Mouse (Mus musculus) limb, embryonic 11.5 days (tissue): Measurements from ENCODE around the gene Clca4b. TPM values are rescaled to one million over a fixed set of nuclear protein-coding genes. Genes with fewer than 3 reads are reported as not detected.

Experiments used
- ATAC-seq: fragments of 200-750 bp; cut with Nextera tagmentation; 2 replicates; pipeline ENCODE4 v1.8.0; 2017; ENCODE audit warnings: low read depth; ENCODE audit not compliant: insufficient number of reproducible peaks, low FRiP score, low TSS enrichment
- DNase-seq: peaks from one replicate; pipeline ENCODE4 v3.0.0-alpha.2; 2015; ENCODE audit warnings: low spot score
- H3K27ac ChIP-seq: fragments of 300-500 bp; sonication (generic); replicated peaks from 2 replicates; pipeline ENCODE4 v1.5.1; 2014; ENCODE audit warnings: low read depth, mild to moderate bottlenecking, low read length
- H3K27me3 ChIP-seq: fragments of 300-500 bp; sonication (generic); 2 replicates; pipeline ENCODE4 v1.6.1; 2014; ENCODE audit warnings: mild to moderate bottlenecking, low read length, mixed read lengths; ENCODE audit not compliant: control insufficient read depth, insufficient read depth
- H3K36me3 ChIP-seq: fragments of 300-500 bp; sonication (generic); 2 replicates; pipeline ENCODE4 v1.6.1; 2014; ENCODE audit warnings: mild to moderate bottlenecking, low read length, moderate library complexity, mixed read lengths; ENCODE audit not compliant: control insufficient read depth, insufficient read depth
- H3K4me1 ChIP-seq: fragments of 300-500 bp; sonication (generic); 2 replicates; pipeline ENCODE4 v1.6.1; 2014; ENCODE audit warnings: low read length, mixed read lengths; ENCODE audit not compliant: control insufficient read depth, insufficient read depth
- H3K4me2 ChIP-seq: fragments of 300-500 bp; sonication (generic); 2 replicates; pipeline ENCODE4 v1.6.1; 2014; ENCODE audit warnings: low read depth, mild to moderate bottlenecking, moderate library complexity; ENCODE audit not compliant: severe bottlenecking
- H3K4me3 ChIP-seq: fragments of 300-500 bp; sonication (generic); 2 replicates; pipeline ENCODE4 v1.5.1; 2014; ENCODE audit warnings: low read depth, low read length
- H3K9ac ChIP-seq: fragments of 300-500 bp; sonication (generic); 2 replicates; pipeline ENCODE4 v1.6.1; 2014; ENCODE audit warnings: mild to moderate bottlenecking, low read length
- H3K9me3 ChIP-seq: fragments of 300-500 bp; sonication (generic); 2 replicates; pipeline ENCODE4 v1.6.1; 2016; ENCODE audit warnings: low read length; ENCODE audit not compliant: control insufficient read depth
- WGBS: fragments of 180-500 bp; shearing (Covaris S2); extraction: QIAGEN DNeasy Blood & Tissue Kit; methylation state at CpG from one replicate; pipeline ENCODE4 v1.1.7; 2014; 5-methylcytosine and 5-hydroxymethylcytosine counted together
- polyA plus RNA-seq: library from polyadenylated mRNA; unstranded; fragments of >200 nt; fragmentation: Nextera tagmentation; extraction: Ambion mirVana; gene quantifications from 2 replicates; pipeline ENCODE4 v1.2.1, GENCODE M21; 2014

Clca4b gene
- polyA plus RNA-seq, result not detected in 2 replicates

GRCm38 (mm10) chr3:144932335-144932734 is at the start of gene Clca4b:
Clca4b (minus strand) TSS chr3:144932529.
- no peaks in the 10 kb centered on the region for H3K4me1 ChIP-seq
- no peaks in the 10 kb centered on the region for H3K27me3 ChIP-seq
- H3K4me2 ChIP-seq, result no peak within 1 kb of the TSS
- H3K9ac ChIP-seq, result no peak within 1 kb of the TSS
- H3K36me3 ChIP-seq, result no peaks in the 10 kb centered on the region
- no peaks in the 10 kb centered on the region for H3K9me3 ChIP-seq
- H3K27ac ChIP-seq, result no peak within 1 kb of the TSS
- H3K4me3 ChIP-seq, result no peak within 1 kb of the TSS
- ATAC-seq (no peak), DNase-seq (no peak)

GRCm38 (mm10) chr3:144980551-144980950 is 48.2 kb upstream of the Clca4b start:
- no peaks in the 10 kb centered on the region for H3K36me3 ChIP-seq
- H3K27ac ChIP-seq, result no peak overlapping the region
- DNase-seq (no peak), ATAC-seq (no peak)
- 89% methylated on average over 6 of the region's 6 CpGs for WGBS
- H3K27me3 ChIP-seq, result no peaks in the 10 kb centered on the region
- H3K9ac ChIP-seq, result no peak overlapping the region
- H3K4me3 ChIP-seq, result no peak overlapping the region
- no peak overlapping the region for H3K4me2 ChIP-seq
- H3K9me3 ChIP-seq, result no peaks in the 10 kb centered on the region
- no peaks in the 10 kb centered on the region for H3K4me1 ChIP-seq

- H3K4me3 ChIP-seq, result no peak overlapping the region
- H3K9me3 ChIP-seq, result no peaks in the 10 kb centered on the region
- H3K4me2 ChIP-seq, result no peak overlapping the region
- no peaks in the 10 kb centered on the region for H3K27me3 ChIP-seq
- DNase-seq (no peak), ATAC-seq (no peak)
- H3K27ac ChIP-seq, result no peak overlapping the region
- no peak overlapping the region for H3K9ac ChIP-seq
- H3K36me3 ChIP-seq, result no peaks in the 10 kb centered on the region
- WGBS, result 54% methylated on average over 4 of the region's 4 CpGs
- H3K4me1 ChIP-seq, result no peaks in the 10 kb centered on the region
Measured at GRCm38 (mm10) chr3:144977631-144978030, 45.3 kb upstream of the Clca4b start.

GRCm38 (mm10) chr3:144976091-144976490 is 43.8 kb upstream of the Clca4b start:
- Histone ChIP-seq H3K27me3 (no peaks in the 10 kb centered on the region), H3K27ac (no peak overlapping the region), H3K36me3 (no peaks in the 10 kb centered on the region), H3K4me1 (no peaks in the 10 kb centered on the region), H3K4me3 (no peak overlapping the region), H3K4me2 (no peak overlapping the region), H3K9me3 (no peaks in the 10 kb centered on the region), H3K9ac (no peak overlapping the region)
- no peak for ATAC-seq
- WGBS, result 82% methylated on average over 1 of the region's 1 CpGs
- DNase-seq, result no peak

- H3K9me3 ChIP-seq, result no peaks in the 10 kb centered on the region
- H3K27me3 ChIP-seq, result no peaks in the 10 kb centered on the region
- no peak within 1 kb of the TSS for H3K4me3 ChIP-seq
- no peak within 1 kb of the TSS for H3K9ac ChIP-seq
- ATAC-seq, result no peak
- H3K4me2 ChIP-seq, result no peak within 1 kb of the TSS
- H3K27ac ChIP-seq, result no peak within 1 kb of the TSS
- H3K4me1 ChIP-seq, result no peaks in the 10 kb centered on the region
- no peak for DNase-seq
- no peaks in the 10 kb centered on the region for H3K36me3 ChIP-seq
Measured at GRCm38 (mm10) chr3:144974945-144975344, 42.6 kb upstream of the Clca4b start, which contains the start of gene Clca4a. Clca4a (minus strand) TSS chr3:144975045.

GRCm38 (mm10) chr3:144971553-144972270 is 39.4 kb upstream of the Clca4b start:
- DNase-seq (no peak), ATAC-seq (no peak)
- Histone ChIP-seq H3K4me1 (no peaks in the 10 kb centered on the region), H3K27ac (no peak overlapping the region), H3K4me3 (no peak overlapping the region), H3K36me3 (no peaks in the 10 kb centered on the region), H3K4me2 (no peak overlapping the region), H3K9ac (no peak overlapping the region), H3K9me3 (no peaks in the 10 kb centered on the region), H3K27me3 (no peaks in the 10 kb centered on the region)
- 84% methylated on average over 9 of the region's 9 CpGs for WGBS

GRCm38 (mm10) chr3:144969755-144970154 is 37.4 kb upstream of the Clca4b start:
- Histone ChIP-seq H3K9me3 (no peaks in the 10 kb centered on the region), H3K4me1 (no peaks in the 10 kb centered on the region), H3K9ac (no peak overlapping the region), H3K36me3 (no peaks in the 10 kb centered on the region), H3K4me2 (no peak overlapping the region), H3K27ac (no peak overlapping the region), H3K27me3 (no peaks in the 10 kb centered on the region), H3K4me3 (no peak overlapping the region)
- no peak for ATAC-seq
- WGBS, result 100% methylated on average over 1 of the region's 1 CpGs
- DNase-seq, result no peak

- Histone ChIP-seq H3K36me3 (no peaks in the 10 kb centered on the region), H3K9ac (no peak overlapping the region), H3K4me2 (no peak overlapping the region), H3K27me3 (no peaks in the 10 kb centered on the region), H3K4me1 (no peaks in the 10 kb centered on the region), H3K9me3 (no peaks in the 10 kb centered on the region), H3K4me3 (no peak overlapping the region), H3K27ac (no peak overlapping the region)
- WGBS, result 48% methylated on average over 4 of the region's 4 CpGs
- DNase-seq (no peak), ATAC-seq (no peak)
Measured at GRCm38 (mm10) chr3:144966074-144966473, 33.7 kb upstream of the Clca4b start.

GRCm38 (mm10) chr3:144950829-144951228 is 18.5 kb upstream of the Clca4b start:
- H3K4me1 ChIP-seq, result no peaks in the 10 kb centered on the region
- DNase-seq (no peak), ATAC-seq (no peak)
- 76% methylated on average over 4 of the region's 4 CpGs for WGBS
- no peak overlapping the region for H3K4me3 ChIP-seq
- no peaks in the 10 kb centered on the region for H3K9me3 ChIP-seq
- H3K36me3 ChIP-seq, result no peaks in the 10 kb centered on the region
- no peak overlapping the region for H3K4me2 ChIP-seq
- H3K9ac ChIP-seq, result no peak overlapping the region
- H3K27me3 ChIP-seq, result no peaks in the 10 kb centered on the region
- no peak overlapping the region for H3K27ac ChIP-seq
